Mouse (Mus musculus): ENCODE data around the gene Neu2.

Gene Neu2

GRCm38 (mm10) chr1:87614576-87615295, 105.0 kb downstream of the Neu2 start:
- no peak for DNase-seq (ENCODE audit: low read depth, low spot score)

GRCm38 (mm10) chr1:87620211-87620668, 110.6 kb downstream of the Neu2 start, which contains the start of gene Inpp5d:
Gene Inpp5d (plus strand): TSS chr1:87620312.
- no peak for DNase-seq (ENCODE audit: low read depth, low spot score)

GRCm38 (mm10) chr1:87620693-87621092, 111.0 kb downstream of the Neu2 start:
- no peak for DNase-seq (ENCODE audit: low read depth, low spot score)

- DNase-seq (ENCODE audit: low read depth, low spot score) = no peak
Observed at GRCm38 (mm10) chr1:87621146-87621857, 111.6 kb downstream of the Neu2 start.

GRCm38 (mm10) chr1:87621858-87622279, 112.2 kb downstream of the Neu2 start:
- no peak for DNase-seq (ENCODE audit: low read depth, low spot score)

GRCm38 (mm10) chr1:87623977-87624666, 114.4 kb downstream of the Neu2 start:
- no peak for DNase-seq (ENCODE audit: low read depth, low spot score)

GRCm38 (mm10) chr1:87624826-87625225, 115.1 kb downstream of the Neu2 start:
- DNase-seq (ENCODE audit: low read depth, low spot score) = no peak

- no peak for DNase-seq (ENCODE audit: low read depth, low spot score)
Observed at GRCm38 (mm10) chr1:87625254-87626025, 115.8 kb downstream of the Neu2 start.

- DNase-seq (ENCODE audit: low read depth, low spot score) = no peak
Observed at GRCm38 (mm10) chr1:87626344-87626743, 116.7 kb downstream of the Neu2 start.

GRCm38 (mm10) chr1:87628085-87628484, 118.4 kb downstream of the Neu2 start:
- no peak for DNase-seq (ENCODE audit: low read depth, low spot score)

- no peak for DNase-seq (ENCODE audit: low read depth, low spot score)
Observed at GRCm38 (mm10) chr1:87631584-87631983, 121.9 kb downstream of the Neu2 start.

GRCm38 (mm10) chr1:87632163-87632562, 122.5 kb downstream of the Neu2 start:
- DNase-seq (ENCODE audit: low read depth, low spot score) = no peak

- peak; percentile 62 for DNase-seq (ENCODE audit: low read depth, low spot score)
Observed at GRCm38 (mm10) chr1:87636716-87637117, 127.0 kb downstream of the Neu2 start.

GRCm38 (mm10) chr1:87637121-87637877, 127.6 kb downstream of the Neu2 start:
- peak; percentile 94 for DNase-seq (ENCODE audit: low read depth, low spot score)

GRCm38 (mm10) chr1:87637878-87638600, 128.3 kb downstream of the Neu2 start:
- no peak for DNase-seq (ENCODE audit: low read depth, low spot score)

- no peak for DNase-seq (ENCODE audit: low read depth, low spot score)
Observed at GRCm38 (mm10) chr1:87639724-87640123, 130.0 kb downstream of the Neu2 start.

- DNase-seq (ENCODE audit: low read depth, low spot score) = no peak
Observed at GRCm38 (mm10) chr1:87640165-87640661, 130.5 kb downstream of the Neu2 start.

- DNase-seq (ENCODE audit: low read depth, low spot score) = no peak
Observed at GRCm38 (mm10) chr1:87643016-87643415, 133.3 kb downstream of the Neu2 start.

GRCm38 (mm10) chr1:87645041-87645440, 135.4 kb downstream of the Neu2 start:
- DNase-seq (ENCODE audit: low read depth, low spot score) = no peak

- DNase-seq (ENCODE audit: low read depth, low spot score) = no peak
Observed at GRCm38 (mm10) chr1:87645748-87646147, 136.1 kb downstream of the Neu2 start.

Data from c-Kit-negative CD71-positive TER-119-positive erythroid progenitor cells, embryonic 14.5 days (primary cell).